Mouse (Mus musculus) central nervous system, embryonic 14 days (tissue): ENCODE measurements around the gene Ubxn10. TPM values are rescaled to one million over a fixed set of nuclear protein-coding genes. Genes with fewer than 3 reads are reported as not detected.

Experiments
- polyA plus RNA-seq: library from polyadenylated mRNA; depleted of rRNA; stranded (reverse); fragments of >200 nt; gene quantifications from 2 replicates; pipeline ENCODE4 v1.2.3, GENCODE M21; 2012; rRNA removed

The Ubxn10 gene
- 2.9 and 3.2 TPM in 2 replicates for polyA plus RNA-seq

DNA sequence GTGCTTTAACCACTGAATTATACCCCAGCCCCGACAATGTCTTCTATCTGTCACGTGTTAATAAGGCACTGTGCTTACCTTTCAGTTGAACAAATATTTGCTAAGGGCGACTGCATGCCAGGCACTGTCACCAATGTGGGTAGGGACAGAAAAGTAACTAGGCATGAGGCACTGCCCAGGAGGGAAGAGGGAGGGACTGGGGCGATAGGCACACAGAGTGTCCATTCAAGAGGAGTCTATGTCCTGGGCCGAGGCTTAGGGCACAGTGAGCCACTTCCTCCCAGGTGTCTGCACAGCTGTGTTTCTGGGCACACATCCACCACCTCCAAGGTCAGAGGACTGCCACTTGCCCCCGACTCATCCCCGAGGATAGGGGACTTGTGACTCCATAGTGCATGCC lies at the start of gene Ubxn10:
Gene Ubxn10, minus strand, starts transcription at position 137 of the 400 bp plus-strand sequence.

DNA sequence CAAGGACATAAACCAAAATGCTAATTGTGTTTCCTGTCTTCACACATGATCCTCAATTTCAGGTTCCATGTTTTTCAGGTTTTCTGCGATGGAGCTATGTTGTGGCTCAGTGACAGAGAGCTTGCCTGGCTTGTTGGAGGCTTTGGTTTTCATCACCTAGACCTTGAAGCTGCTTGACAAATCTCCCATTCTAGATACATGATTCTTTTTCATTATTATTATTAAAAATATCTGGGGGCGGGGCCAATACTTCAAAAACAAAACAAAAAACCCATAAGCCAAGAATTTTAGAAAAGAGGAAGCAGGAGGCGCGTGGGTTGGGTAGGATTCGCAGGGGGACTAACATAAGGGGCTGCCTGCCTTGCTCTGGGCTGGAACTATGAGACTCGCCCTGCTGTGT lies 38.5 kb upstream of the Ubxn10 start, which contains the start of gene Pla2g2d:
Gene Pla2g2d, plus strand, starts transcription at position 301 of the 400 bp plus-strand sequence.

DNA sequence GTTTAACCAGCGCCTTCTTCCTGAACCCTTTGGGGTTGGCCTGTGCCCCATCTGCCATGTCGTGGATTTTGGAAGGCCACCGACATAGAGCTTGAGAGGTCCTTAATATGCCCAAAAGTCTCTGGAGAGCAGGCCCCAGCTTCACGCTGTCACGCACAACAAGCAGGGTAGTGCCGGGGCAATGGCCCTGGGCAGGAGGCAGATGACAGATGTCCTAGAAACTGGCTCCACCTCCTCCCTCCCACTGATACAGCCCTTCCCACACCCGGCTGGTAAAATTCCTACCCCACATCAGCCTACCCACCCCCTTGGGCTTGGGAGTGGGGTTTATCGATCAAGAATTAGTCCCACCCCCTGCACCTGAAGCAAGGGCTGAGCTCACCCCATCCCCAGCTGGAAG lies 20.4 kb upstream of the Ubxn10 start, which contains the start of gene Pla2g2f:
Gene Pla2g2f, minus strand, starts transcription at position 211 of the 400 bp plus-strand sequence.

DNA sequence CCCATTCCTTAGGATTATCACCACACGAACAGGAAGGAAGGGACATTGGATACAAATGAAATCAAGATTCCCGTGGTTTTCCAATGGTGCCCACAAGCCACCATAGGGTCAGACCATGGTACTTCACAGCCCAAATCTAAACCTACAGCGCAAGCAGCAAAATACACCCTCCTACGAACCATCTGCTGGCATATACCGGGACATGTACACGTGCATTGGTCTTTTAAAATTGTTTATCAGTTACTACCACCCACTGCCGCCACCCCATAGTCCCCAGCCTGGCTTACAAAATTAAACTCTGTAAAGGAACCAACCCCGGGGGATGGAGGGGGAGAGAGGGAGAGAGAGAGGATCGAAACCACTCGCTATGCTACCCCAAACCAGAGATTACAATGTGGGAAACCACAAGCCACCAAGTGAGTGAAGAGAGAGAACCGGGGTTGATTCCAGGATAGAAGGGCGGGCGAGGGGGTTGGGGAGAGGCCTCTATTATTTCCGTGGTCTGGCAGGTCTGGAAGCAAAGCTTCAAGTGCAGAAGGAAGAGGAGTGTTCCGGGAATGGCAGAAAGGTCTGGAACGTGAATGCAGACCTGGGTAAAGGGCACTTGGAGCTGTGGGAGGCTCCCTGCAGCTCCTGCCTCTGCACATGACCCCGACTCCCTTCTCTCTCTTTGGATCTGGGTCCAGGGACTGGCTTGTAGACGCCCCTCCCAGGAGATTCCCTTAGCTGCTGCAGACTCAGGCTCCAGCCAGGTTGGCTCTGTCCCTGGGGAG lies 12.4 kb downstream of the Ubxn10 start, which contains the start of gene Pla2g2c:
Gene Pla2g2c, plus strand, starts transcription at position 439 of the 773 bp plus-strand sequence.

Other genes starting within 250 kb of the Ubxn10 start
- gene Vwa5b1, start 101.3 kb downstream of the Ubxn10 start, polyA plus RNA-seq, result 0.95 and 1.5 TPM in 2 replicates
- gene Pla2g2c, start 12.4 kb downstream of the Ubxn10 start, polyA plus RNA-seq, result 0.30 and 0.64 TPM in 2 replicates
- gene Pla2g2f, start 20.5 kb upstream of the Ubxn10 start, polyA plus RNA-seq, result 0.06 and 0.61 TPM in 2 replicates
- gene Pla2g2d, start 38.6 kb upstream of the Ubxn10 start, polyA plus RNA-seq, result 0.20 and 0.23 TPM in 2 replicates
- 0.54 and 0.64 TPM in 2 replicates for gene Pla2g5, start 126.3 kb upstream of the Ubxn10 start, polyA plus RNA-seq
- not detected in 2 replicates for gene Gm13030, start 136.8 kb upstream of the Ubxn10 start, polyA plus RNA-seq
- not detected in 2 replicates for gene Pla2g2e, start 140.8 kb upstream of the Ubxn10 start, polyA plus RNA-seq
- gene Otud3, start 176.8 kb upstream of the Ubxn10 start, polyA plus RNA-seq, result 8.2 and 8.9 TPM in 2 replicates
- not detected in 2 replicates for gene Rnf186, start 229.9 kb upstream of the Ubxn10 start, polyA plus RNA-seq
- gene Tmco4, start 235.7 kb upstream of the Ubxn10 start, polyA plus RNA-seq, result 1.0 and 1.2 TPM in 2 replicates